Mouse (Mus musculus): Measurements from ENCODE around the gene Plekha8.

The Plekha8 gene

DNA sequence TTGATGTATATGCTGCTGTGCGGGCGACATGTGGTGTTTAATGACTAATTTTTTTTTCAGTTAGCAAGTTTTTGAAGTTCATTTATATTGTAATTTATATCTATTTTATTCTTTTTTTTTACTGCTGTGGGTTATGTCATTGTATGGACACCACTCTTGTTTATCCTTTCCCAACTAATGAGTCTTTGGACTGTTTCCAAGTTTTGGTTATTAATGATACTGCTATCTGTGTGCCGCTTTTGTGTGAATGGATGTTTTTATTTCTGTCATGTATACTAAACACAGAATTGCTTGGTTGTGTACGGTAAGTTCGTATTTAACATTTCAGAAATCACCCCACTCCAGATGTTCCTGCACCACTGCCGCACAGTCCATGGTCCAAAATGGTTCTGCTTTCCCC is 63.0 kb downstream of the Plekha8 start:
- DNase-seq = no peak

DNA sequence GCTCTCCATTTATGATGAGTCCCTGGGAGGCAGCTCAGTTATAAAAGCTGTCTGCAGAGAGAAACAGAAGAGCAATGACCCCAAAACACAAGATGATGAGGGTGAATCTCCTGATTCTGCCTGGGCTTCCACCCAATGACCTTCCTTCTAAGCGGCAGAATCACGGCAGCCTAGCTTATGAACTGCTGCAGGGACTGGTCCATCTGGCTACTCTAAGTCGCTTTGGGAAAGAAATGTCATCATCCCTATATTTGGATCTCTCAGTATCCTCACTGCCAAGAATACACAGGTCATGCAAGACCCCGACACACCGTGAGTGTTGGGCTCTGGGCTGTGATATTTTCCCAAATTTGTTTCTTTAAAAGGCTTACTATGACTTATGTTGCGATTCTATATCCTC is 75.0 kb downstream of the Plekha8 start:
- DNase-seq = no peak

DNA sequence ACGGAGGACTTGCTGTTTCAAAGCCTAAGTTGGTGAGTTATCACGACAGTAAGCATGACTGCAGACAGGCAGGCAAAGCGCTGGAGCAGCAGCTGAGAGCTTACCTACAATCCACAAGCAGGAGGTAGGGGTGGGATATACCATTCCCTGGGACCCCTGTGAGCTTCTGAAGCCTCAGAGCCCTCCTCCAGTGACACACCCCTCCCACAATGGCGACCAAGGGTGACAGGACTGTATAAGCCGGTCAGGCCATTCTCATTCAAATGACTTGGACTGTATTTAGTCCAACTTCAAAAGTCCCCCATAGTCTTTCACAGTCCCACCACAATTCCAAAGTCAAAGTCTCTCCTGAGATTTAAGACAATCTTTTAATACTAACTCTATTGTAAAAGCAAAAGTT is 78.0 kb downstream of the Plekha8 start:
- no peak for DNase-seq

DNA sequence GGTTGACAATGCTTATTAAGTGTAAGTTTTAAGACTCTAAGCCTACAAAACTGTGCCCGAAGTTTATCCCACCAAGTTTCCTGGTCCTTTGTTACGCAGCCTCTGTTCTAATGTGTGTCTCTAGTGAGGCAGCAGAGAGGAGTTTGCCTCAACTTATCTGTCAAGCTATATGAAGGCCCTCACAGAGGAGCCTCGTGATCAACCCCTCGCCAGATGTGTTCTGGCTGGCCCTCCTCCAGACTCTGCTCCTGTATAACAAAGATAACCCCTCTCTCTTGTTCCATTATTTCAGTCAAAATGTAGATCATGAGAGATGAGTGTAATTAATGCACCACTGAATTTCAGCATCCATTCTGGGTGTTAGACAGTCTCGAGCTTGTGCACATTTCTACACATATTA is 84.8 kb downstream of the Plekha8 start:
- no peak for DNase-seq

DNA sequence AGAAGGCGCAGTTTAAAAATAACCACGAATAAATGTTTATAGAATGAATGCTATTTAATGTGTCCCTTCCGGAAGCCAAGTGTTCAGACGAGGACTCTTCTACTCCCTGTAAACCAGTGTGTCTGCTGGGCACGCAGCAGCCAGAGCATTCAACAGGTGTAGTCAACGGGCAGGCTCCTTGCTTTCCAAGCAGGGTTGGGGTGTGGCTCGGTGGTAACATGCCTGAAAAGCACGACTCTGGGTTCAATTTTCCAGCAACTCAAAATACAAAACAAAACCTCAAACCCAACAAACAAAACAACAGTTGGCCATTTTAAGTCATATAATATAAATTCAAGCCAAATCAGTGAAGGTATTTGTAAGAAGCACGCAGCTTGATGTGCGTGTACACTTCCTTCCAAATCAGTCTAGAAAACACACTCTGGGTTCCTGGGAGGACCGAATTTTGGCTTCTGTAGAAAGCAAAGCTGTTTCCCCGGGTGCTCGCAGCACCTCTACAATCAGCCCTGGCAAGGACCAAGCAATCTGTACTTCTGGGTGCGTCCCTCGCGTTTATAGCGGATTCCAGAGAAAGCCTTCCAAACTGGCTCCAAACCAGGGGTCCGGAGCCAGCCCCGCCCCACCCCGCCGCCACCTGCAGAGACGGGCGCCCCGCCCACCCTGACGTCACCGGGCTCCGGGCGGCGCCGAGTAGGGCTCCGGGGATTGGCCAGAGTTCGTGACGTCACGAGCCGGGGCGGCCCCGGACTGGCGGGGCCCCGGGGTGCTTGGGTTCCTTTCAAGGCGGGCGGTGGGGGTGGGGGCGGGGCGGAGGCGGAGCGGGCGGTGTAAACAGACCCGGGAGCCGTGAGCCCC is 86.2 kb downstream of the Plekha8 start, which contains the start of gene Mturn:
Gene Mturn (plus strand): TSS at position 734 of the 855 bp plus-strand sequence.
- peak; percentile 100 for DNase-seq

DNA sequence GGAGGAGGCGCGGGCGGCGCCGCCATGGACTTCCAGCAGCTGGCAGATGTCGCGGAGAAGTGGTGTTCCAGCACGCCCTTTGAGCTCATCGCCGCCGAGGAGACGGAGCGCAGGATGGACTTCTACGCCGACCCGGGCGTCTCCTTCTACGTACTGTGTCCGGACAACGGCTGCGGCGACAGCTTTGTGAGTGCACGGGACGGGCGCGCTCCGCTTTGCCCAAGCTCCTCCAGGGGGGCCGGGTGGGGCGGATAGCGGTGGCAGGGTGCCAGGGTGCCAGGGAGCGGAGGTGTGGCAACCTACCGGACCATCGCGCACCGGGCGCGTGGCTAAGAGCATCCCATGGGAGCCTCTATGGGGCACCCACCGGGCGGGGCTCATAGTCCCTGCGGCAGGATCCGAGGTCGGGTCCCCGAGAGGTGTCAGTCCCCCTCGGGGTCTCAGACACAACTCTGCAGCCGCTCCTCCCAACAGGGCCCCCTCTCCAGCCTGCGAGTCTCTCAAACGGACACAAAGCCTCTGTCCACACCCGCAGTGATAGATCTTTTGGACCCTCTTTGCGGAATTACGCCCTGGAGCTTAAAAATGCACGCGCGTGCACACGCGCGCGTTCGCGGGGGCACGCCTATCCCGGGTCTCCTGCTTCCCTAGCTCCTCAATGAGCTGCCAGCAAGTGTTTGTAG is 87.0 kb downstream of the Plekha8 start:
- no peak for DNase-seq

DNA sequence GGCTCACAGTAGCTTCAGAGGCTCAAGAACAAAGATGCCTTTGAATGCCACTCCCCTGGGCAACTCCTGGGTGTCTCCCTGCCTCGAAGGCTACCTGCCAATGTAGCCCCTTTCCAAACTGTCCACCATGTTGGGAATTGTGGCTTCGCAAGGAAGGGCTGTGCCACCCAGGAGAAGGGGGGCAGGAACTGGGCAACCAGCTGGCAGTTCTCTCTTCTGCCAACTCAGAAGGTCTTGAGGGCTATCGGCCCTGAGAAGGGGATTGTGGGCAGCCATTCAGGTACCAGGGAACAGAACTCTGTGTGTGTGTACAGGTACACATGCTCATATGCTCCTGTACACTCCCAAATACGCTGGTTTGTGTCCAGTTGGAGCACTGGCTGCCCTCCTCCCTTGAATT is 89.2 kb downstream of the Plekha8 start:
- DNase-seq = no peak

DNA sequence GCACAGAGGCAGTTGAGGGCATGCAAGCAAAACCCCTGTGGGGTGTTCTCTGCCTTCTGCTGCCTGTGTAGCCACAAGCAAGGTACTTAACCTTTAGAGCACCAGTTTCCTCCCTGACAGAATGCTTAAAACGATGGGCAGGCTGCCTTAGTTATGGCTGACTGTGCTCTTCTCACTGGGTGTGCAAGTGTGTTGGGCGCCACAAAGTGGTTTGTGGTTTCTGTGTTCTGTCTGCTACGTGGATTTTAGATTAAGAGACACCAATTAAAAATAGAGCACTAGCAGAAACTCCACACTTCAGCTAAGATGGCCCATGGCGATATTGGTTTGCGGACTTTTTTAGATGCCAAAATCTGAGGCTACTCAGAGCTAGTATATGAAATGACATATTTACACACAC is 90.2 kb downstream of the Plekha8 start:
- DNase-seq = no peak

DNA sequence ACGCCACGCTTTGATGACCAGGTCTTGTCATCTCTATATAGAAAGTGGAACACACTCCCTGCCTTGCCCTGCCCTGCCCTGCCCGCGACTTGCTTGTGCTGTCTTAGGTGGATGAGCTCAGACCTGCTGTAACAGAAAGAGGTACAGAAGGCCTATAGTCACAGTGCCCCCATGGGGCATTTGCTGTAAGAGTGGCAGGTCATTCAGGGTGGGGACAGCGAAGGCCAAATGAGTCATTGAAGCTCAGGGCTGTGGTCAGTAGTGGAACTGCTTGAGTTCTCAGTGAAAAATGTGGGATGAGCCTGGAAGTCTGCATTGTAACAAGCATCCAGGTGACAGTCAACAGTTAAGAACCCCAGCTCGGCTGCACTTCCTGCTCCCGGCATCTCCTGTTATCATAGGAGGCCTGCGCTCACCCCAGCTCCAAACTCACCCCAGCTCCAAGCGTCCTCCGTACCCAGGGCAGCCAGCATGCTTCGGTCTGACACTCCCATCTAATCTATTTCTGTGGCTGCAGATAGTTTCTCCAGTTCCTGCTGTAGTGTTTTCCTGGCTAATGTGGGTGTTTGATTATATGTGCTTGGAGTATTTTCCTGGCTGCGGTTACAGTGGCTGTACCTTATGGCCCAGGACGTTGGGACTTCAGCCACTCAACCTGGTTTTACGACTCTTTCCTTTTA is 90.9 kb downstream of the Plekha8 start:
- DNase-seq = no peak

DNA sequence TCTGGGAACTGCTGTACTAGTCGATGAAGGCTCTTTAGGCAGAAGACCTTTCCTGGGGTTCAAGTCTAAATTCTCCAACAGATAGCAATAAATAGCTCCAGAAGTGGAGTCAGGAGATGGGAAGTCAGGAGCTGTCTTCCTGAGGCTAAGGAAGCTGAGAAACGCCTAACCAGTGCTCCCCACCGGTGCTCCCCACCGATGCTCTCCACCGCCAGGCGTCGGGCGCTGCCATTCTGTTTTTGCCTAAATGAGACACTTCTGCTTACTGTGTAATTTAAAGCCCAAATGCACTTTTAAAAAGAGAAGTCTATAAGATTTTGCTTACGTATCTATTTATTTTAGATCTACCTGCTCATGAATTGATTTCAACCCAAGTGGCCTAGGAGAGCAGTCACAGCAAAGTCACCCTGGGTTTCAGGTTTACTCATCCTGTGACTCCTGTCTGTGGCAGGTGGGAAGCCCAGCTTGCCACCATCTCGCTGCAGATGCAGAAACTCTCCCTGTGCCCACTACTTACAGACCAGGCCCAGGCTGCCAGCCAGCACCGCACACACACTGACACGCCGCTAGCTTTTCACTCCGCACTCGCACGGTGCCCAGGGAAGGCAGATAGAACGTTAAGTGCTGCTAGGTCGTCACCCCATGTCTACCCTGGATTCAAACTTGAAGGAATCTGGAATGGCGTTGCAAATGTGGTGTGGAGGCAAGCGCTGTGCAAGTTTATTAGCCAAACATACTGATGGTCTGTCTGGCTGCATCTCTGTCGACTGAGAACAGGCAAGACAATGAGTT is 92.2 kb downstream of the Plekha8 start:
- no peak for DNase-seq

DNA sequence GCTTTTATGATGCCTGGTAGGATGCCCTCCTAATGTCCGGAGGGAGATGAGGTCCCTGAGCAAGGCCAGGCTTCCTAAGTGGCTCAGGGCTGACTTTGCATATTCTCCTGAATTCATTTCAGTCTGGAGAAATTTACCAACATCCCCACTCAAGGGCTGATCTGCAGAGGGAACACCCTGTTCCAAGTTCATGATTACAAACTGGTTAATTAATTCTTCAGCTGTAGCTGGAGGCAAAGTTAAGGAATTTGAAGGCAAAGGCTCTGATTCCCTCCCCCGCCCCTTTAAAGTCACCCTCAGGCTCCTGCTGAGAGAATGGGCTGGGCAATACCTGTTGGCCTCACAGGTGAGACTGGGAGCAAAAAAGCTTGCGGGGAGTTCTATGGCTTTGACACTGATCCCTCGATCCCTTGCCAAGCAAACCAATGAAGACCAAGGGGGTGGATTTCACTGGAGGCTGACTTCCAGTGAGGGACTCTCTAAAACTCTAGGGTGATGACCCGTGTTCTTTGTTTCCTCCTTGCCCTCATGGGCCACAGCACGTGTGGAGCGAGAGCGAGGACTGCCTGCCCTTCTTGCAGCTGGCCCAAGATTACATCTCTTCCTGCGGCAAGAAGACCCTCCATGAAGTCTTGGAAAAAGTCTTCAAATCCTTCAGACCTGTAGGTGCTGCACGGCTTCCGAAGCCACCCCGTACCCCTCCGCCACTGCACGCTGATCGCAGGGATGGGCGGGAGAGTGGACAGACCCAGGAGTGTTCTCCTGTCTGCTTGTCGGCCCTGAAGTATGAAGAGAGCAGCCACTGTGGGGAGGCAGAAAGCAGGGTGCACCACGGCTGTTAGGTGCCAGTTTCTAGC is 93.8 kb downstream of the Plekha8 start:
- DNase-seq = no peak

DNA sequence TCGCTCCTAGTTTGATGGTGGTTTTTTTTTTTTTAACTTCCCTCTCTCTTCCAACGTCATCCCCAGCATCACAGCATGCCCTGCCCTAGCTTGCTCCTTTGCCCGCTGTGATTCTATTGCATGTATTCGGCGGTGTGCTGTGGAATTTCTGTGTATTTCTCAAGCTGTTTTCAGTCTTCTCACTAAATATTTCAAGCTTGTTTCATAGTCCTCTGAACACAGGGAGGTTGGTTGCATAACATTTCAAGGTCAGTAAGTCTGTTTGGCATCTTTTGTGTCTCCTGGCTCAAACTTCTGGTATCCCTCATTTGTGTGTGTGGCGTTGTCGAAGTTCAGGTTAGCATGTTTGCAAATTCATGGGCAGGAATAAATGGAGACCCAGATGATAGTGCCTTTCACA is 94.8 kb downstream of the Plekha8 start:
- no peak for DNase-seq

DNA sequence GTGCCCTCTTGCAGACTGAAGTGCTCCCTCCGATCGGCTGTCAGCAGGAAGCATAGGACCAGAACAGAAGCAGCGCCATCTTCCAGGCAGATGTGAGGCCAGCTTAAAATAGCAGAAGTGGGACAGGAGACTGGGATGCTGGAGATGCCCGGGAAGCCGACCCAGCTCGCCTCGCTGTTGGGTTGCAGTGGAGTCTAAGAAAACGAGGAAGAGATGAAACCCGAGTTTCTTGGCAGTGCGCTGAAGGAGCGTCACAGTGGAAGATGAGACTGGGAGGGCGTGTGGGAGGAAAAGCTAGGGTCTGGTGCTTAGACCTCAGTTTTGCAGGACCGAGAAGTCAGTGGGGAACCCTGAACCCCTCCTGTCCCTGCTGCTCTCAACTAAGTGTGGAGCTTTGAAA is 95.9 kb downstream of the Plekha8 start:
- no peak for DNase-seq

DNA sequence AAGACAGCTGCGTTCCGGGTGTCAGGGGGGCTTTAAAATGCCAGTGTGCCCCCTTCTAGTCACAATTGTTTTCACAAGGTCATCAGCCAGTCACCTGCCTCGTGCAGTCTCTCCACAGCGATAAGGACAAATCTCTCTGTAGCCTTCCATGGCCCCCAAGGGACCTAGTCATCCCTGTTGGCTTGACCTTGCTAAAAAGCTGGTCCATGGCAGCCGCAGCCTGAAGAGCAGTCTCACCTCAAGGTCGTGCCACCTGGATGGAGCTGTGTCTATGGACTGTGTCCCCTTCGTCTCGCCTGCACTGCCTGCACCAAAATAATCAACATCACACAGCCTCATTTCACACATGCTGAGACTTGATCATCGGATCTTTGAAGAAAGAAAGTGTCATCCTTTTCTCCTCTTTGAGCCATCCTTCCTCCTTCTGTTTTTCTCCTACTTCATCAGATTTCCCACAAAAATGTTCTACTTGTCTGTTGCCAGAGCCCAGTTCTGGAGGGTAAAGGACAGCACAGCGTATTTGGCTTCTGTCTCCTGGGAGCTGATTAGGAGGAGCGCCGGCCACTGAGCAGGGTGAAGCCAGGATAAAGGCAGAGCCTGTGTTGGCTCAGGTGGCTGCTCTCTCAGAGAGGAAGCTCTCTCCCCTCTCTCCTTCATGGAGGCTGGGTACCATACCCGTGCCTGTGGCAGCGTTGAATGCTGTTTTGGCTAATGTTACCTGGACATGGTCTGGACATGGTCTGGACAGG is 96.6 kb downstream of the Plekha8 start:
- no peak for DNase-seq

DNA sequence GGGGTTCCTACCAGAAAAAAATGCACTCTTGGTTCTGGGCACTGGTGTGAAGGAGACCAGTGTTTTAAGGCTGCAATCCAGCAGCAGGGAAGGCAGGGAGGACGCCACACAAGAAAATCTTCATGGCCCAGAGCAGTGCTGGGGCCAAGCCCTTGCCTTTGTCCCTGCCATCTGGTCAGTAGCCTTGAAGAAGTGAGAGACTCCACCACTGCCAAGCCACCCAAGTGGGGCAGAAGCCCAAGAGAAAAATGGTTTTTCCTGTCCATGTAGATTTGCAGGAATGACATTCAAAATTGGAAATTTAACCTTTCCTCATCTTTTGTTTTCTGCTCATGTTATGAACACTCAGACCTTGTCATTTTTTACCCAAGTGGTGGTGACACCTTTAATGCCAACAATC is 97.3 kb downstream of the Plekha8 start:
- DNase-seq = no peak

DNA sequence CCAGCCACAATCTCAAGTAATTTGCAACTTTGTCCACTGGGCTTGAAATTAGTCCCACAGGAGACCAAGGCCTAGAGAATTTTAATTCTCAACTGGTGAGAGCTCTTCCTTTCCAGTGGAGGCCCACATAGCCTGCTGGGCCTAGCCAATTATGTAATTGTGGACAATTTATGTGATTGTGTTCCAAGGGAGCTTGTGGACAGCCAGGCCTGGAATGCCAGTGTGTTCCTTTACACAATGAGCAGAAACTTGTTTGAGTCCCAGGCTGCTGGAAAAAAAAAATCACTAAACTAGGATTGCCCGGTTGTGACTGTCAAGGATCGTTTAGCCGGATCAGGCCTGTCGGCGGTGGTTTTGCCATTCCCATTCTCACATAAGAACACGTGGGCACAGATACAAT is 98.4 kb downstream of the Plekha8 start:
- DNase-seq = no peak
